Mouse (Mus musculus) liver, embryonic 11.5 days (tissue): ENCODE data around the gene Dusp2. TPM values are rescaled to one million over a fixed set of nuclear protein-coding genes. Genes with fewer than 3 reads are reported as not detected.

Experiments
- ATAC-seq: fragments of 200-750 bp; cut with Nextera tagmentation; replicated peaks from 2 replicates; pipeline ENCODE4 v1.8.0; 2017; ENCODE audit warnings: moderate number of reproducible peaks, mild to moderate bottlenecking, moderate TSS enrichment, moderate library complexity; ENCODE audit not compliant: low FRiP score
- DNase-seq: peaks from one replicate; pipeline ENCODE4 v3.0.0-alpha.2; 2017; ENCODE audit warnings: low spot score
- H3K27ac ChIP-seq: fragments of 300-500 bp; sonication (generic); 2 replicates; pipeline ENCODE4 v1.5.1; 2014; ENCODE audit warnings: mild to moderate bottlenecking, low read depth, low read length, control low read depth
- H3K27me3 ChIP-seq: fragments of 300-500 bp; sonication (generic); replicated peaks from 2 replicates; pipeline ENCODE4 v1.6.1; 2014; ENCODE audit warnings: low read length, mixed read lengths; ENCODE audit not compliant: control insufficient read depth, insufficient read depth
- H3K36me3 ChIP-seq: fragments of 300-500 bp; sonication (generic); 2 replicates; pipeline ENCODE4 v1.6.1; 2014; ENCODE audit warnings: mild to moderate bottlenecking, low read length, moderate library complexity, mixed read lengths; ENCODE audit not compliant: control insufficient read depth, insufficient read depth
- H3K4me1 ChIP-seq: fragments of 300-500 bp; sonication (generic); replicated peaks from 2 replicates; pipeline ENCODE4 v1.6.1; 2014; ENCODE audit warnings: low read length, mixed read lengths; ENCODE audit not compliant: control insufficient read depth, insufficient read depth
- H3K4me2 ChIP-seq: fragments of 300-500 bp; sonication (generic); 2 replicates; pipeline ENCODE4 v1.6.1; 2014; ENCODE audit warnings: mild to moderate bottlenecking, control low read depth, moderate library complexity
- H3K4me3 ChIP-seq: fragments of 300-500 bp; sonication (generic); 2 replicates; pipeline ENCODE4 v1.5.1; 2014; ENCODE audit warnings: low read depth, low read length, control low read depth
- H3K9ac ChIP-seq: fragments of 300-500 bp; sonication (generic); 2 replicates; pipeline ENCODE4 v1.6.1; 2014; ENCODE audit warnings: low read depth, low read length, control low read depth
- H3K9me3 ChIP-seq: fragments of 300-500 bp; sonication (generic); 2 replicates; pipeline ENCODE4 v1.6.1; 2016; ENCODE audit warnings: low read length, inconsistent platforms, mixed read lengths; ENCODE audit not compliant: control insufficient read depth
- WGBS: fragments of 180-500 bp; shearing (Covaris S2); extraction: QIAGEN DNeasy Blood & Tissue Kit; methylation state at CpG from one replicate; pipeline ENCODE4 v1.1.7; 2014; 5-methylcytosine and 5-hydroxymethylcytosine counted together
- polyA plus RNA-seq: library from polyadenylated mRNA; unstranded; fragments of >200 nt; fragmentation: Nextera tagmentation; extraction: Ambion mirVana; gene quantifications from 2 replicates; pipeline ENCODE4 v1.2.1, GENCODE M21; 2014

The Dusp2 gene
- polyA plus RNA-seq, 1 experiment from 2014 or later: 8.8 TPM

DNA sequence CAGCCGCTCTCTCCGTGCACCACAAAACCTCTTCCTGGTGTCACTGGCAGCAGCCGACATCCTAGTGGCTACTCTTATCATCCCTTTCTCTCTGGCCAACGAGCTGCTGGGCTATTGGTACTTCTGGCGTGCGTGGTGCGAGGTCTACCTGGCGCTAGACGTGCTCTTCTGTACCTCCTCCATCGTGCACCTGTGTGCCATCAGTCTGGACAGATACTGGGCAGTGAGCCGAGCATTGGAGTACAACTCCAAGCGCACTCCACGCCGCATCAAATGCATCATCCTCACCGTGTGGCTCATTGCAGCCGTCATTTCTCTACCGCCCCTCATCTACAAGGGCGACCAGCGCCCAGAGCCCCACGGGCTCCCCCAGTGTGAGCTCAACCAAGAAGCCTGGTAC, 27.7 kb downstream of the Dusp2 start:
- Histone ChIP-seq H3K27me3 (peaks cover 65% of the 10 kb centered on the region), H3K27ac (no peak overlapping the region), H3K9ac (peak overlapping the region; percentile 67), H3K9me3 (no peaks in the 10 kb centered on the region), H3K36me3 (no peaks in the 10 kb centered on the region), H3K4me3 (peak overlapping the region; percentile 64), H3K4me1 (peaks cover 12% of the 10 kb centered on the region), H3K4me2 (peak overlapping the region; percentile 89)
- no peak; the same call in 1 of the 2 replicates for ATAC-seq
- 3% methylated on average over 20 of the region's 20 CpGs for WGBS
- DNase-seq: no peak

DNA sequence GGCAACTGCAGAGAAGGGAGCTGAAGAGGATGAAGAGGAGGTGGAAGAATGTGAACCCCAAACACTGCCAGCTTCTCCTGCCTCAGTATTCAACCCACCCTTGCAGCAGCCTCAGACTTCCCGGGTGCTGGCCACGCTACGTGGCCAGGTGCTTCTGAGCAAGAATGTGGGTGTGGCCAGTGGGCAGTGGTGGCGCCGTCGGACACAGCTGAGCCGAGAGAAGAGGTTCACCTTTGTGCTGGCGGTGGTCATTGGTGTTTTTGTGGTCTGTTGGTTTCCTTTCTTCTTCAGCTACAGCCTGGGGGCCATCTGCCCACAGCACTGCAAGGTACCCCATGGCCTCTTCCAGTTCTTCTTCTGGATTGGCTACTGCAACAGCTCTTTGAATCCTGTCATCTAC, 28.5 kb downstream of the Dusp2 start:
- WGBS: 5% methylated on average over 8 of the region's 8 CpGs
- Histone ChIP-seq H3K36me3 (no peaks in the 10 kb centered on the region), H3K9ac (peak overlapping the region; percentile 67), H3K27ac (no peak overlapping the region), H3K4me1 (peaks cover 19% of the 10 kb centered on the region), H3K27me3 (peaks cover 64% of the 10 kb centered on the region), H3K9me3 (no peaks in the 10 kb centered on the region), H3K4me3 (peak overlapping the region; percentile 64), H3K4me2 (peak overlapping the region; percentile 89)
- DNase-seq: no peak
- ATAC-seq: no peak

DNA sequence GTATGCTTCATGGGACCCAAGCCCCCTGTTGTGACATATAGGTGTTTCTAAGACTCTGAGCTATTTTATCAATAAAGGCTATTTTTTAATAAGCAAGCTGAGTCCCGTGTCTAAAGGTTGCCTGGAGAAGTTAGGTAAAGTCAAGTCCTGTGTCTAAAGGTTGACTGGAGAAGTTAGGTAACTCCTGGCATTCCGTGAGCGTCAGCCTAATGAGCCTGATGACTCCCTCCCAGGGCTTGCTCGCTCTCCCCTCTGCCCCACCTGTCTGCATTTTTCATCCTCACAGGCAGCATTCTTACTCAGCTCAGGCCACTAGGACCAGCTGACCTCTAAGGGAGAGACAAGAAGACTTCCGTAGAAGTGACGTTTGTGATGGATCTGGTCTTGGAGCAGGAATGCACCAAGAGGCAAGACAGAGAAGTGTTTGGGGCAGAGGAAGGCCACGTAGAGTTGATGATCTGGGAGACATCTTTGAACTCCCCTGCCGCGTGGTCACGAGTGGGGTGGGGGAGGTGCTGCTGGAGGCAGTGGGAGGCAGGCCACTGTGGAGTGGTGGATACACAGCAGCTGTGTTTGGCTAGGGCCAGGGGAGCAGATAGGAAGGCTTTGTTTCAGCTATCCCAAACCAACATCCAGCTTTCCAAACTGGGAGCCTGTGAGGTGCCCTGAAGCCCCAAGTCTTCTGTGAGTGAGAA, 31.3 kb downstream of the Dusp2 start:
- peaks cover 46% of the 10 kb centered on the region for H3K4me1 ChIP-seq
- 47% methylated on average over 10 of the region's 10 CpGs for WGBS

DNA sequence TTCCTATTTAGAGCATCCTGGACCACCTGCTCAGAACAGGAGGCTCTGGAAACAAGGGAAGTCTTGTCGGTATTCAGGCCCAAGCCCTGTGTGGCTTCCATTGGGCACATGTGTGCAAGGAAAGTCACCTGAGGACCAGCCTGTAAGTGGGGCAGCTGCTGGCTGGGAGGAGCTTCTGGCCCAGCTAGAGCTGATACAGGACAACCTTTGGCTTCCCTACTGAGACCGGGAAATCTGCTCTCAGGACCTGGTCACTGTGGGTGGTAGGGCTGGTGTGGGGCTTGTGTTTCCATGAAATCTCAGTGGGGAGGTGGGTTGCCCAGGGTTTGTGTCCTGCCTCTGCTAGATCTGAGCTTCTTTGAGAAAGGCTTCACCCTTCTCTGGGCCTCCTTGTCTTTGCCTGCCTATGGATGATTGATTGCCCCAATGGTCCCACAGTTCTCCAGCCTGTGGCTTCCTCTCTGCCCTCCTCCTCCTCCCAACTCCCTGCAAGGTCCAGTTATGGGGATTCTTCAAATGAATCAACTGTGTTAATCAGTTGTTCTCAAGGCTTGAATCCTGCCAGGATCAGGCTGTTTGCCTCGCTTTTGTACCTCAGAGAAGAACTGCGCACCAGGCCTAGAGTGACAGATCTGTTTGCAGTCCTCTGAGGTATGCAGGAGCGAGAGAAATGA, 33.9 kb downstream of the Dusp2 start:
- ATAC-seq: no peak
- H3K4me3 ChIP-seq: peak overlapping the region; percentile 55

More for the DNA sequence above, 31.3 kb downstream of the Dusp2 start:
- no peak overlapping the region for H3K9ac ChIP-seq
- peaks cover 43% of the 10 kb centered on the region for H3K27me3 ChIP-seq
- H3K36me3 ChIP-seq: no peaks in the 10 kb centered on the region
- H3K9me3 ChIP-seq: no peaks in the 10 kb centered on the region
- H3K27ac ChIP-seq: 0 out of 2 replicates have a peak overlapping the region, but pooled peaks have one; percentile 22
- peak overlapping the region; percentile 89 for H3K4me2 ChIP-seq
- no peak overlapping the region for H3K4me3 ChIP-seq
- ATAC-seq (no peak), DNase-seq (no peak)

DNA sequence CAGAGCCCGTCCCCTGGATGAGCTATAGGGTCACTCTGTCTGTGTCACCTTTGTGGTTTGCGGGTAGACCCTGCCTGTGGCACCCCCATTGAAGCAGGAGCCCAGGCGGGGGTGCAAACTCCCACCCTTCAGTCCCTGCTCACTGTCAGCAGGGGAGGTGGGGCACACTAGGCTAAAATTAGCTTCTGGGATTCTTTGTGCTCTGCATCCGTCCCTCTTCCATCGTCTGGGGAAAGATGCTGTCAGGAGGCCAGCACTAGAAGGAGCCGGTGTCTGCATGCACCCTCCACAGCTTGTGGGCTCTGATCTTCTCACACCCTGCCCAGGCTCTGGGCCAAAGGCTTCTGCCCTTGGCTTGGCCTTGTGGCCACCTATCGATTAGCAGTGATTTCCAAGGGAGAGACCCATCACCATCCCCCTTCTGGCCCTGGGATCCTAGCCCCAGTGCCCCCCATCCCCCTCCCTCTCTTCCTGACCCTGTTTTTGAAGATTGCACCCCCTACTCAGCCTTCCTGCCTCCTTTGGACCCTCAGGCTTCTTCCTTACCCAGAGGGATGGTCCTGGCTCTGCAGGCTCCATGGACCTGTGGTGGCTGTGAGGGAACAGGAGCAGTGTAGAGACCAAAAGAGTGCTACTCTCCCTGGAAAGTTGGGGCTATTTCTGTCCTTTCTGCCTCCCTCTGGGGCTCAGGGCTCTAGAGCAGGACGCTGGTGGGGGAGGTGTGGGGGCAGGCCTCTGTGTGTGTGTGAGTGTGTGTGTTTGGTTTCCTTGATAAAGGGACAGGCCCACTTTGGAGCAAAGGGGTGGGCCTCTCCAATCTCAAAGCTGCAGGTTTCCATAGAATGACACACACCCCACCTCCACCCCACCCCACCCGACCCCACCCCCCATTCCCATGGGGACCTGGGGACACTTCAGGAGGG, 34.9 kb downstream of the Dusp2 start:
- Histone ChIP-seq H3K9ac (peak overlapping the region; percentile 81), H3K4me1 (peaks cover 77% of the 10 kb centered on the region)
- ATAC-seq: peak; percentile 90

More for the DNA sequence above, 33.9 kb downstream of the Dusp2 start:
- Histone ChIP-seq H3K27ac (peak overlapping the region; percentile 97), H3K27me3 (peaks cover 20% of the 10 kb centered on the region), H3K4me2 (peak overlapping the region; percentile 88), H3K4me1 (peaks cover 69% of the 10 kb centered on the region), H3K9me3 (no peaks in the 10 kb centered on the region), H3K9ac (peak overlapping the region; percentile 81), H3K36me3 (no peaks in the 10 kb centered on the region)
- no peak for DNase-seq
- 48% methylated on average over 5 of the region's 5 CpGs for WGBS

DNA sequence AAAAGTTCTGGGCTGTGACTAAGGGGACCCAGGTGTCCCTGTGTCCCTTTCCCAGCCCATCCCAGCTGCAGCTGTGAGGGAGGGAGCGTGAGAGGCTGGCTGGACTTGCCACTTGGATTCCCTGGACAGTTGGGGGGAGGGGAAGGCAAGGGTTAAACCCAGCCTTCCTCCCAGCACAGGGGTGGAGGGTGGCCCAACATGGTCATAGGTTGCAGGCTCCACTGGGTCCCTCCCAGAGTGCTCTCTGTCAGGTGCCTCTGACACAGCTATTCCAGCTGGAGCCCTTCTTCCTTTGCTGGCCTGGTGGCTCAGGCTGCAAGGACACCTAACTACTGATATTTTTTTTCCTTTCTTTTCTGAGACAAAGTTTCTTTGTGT, 35.5 kb downstream of the Dusp2 start:
- H3K9ac ChIP-seq: peak overlapping the region; percentile 58
- 13% methylated on average over 1 of the region's 1 CpGs for WGBS
- peak; percentile 72 for DNase-seq
- H3K4me2 ChIP-seq: peak overlapping the region; percentile 88
- H3K27me3 ChIP-seq: peaks cover 5% of the 10 kb centered on the region
- H3K4me3 ChIP-seq: peak overlapping the region; percentile 55; the same call in 1 of the 2 replicates
- ATAC-seq: peak; percentile 80
- H3K9me3 ChIP-seq: no peaks in the 10 kb centered on the region
- peak overlapping the region; percentile 97 for H3K27ac ChIP-seq
- H3K36me3 ChIP-seq: no peaks in the 10 kb centered on the region
- peaks cover 84% of the 10 kb centered on the region for H3K4me1 ChIP-seq

More for the DNA sequence above, 34.9 kb downstream of the Dusp2 start:
- Histone ChIP-seq H3K27ac (peak overlapping the region; percentile 97), H3K27me3 (peaks cover 10% of the 10 kb centered on the region), H3K4me3 (peak overlapping the region; percentile 55), H3K4me2 (peak overlapping the region; percentile 88), H3K9me3 (no peaks in the 10 kb centered on the region), H3K36me3 (no peaks in the 10 kb centered on the region)
- DNase-seq: peak; percentile 63
- WGBS: 22% methylated on average over 9 of the region's 9 CpGs

DNA sequence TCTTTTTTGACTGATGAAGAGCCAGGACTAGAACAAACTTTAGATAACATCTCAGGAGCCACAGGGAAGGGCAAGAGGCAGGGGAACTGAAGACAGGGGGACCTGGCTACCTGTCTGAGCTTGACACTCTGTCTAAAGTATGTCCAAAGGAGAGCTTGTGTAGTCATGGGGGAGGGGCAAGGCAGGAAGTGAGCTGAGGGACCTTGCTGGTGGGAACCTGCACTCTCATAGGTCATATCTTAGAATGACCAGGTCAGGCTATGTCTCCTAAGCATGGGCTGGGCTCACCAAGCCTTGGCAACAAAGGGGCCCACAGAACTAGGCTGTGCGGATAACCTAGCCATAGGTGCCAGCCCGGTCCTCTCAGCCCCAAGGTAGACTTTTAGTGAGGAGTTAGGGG, 36.1 kb downstream of the Dusp2 start:
- Histone ChIP-seq H3K9me3 (no peaks in the 10 kb centered on the region), H3K4me3 (no peak overlapping the region), H3K4me1 (peaks cover 88% of the 10 kb centered on the region), H3K4me2 (peak overlapping the region; percentile 88), H3K9ac (peak overlapping the region; percentile 58), H3K27ac (peak overlapping the region; percentile 97), H3K27me3 (peaks cover 4% of the 10 kb centered on the region; the same call in 1 of the 2 replicates), H3K36me3 (no peaks in the 10 kb centered on the region)
- WGBS: 79% methylated on average over 2 of the region's 2 CpGs
- no peak for ATAC-seq
- DNase-seq: no peak

DNA sequence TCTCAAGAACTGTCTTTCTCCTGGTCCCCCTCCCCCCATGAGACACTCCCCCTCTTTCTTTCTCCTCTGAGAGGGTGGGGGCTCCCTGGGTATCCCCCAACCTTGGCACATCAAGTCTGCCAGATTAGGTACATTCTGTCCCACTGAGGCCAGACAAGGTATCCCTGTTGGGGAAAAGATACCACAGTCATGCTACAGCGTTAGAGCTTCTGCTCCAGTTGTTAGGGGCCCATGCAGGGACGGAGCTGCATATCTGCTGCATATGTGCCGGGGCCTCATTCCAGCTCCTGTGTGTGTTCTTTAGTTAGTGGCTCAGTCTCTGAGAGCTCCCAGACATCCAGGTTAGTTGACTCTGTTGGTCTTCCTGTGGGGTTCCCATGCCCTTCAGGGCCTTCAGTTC, 38.2 kb downstream of the Dusp2 start:
- H3K27ac ChIP-seq: peak overlapping the region; percentile 85

More for the DNA sequence above, 38.2 kb downstream of the Dusp2 start:
- Histone ChIP-seq H3K4me1 (peaks cover 80% of the 10 kb centered on the region), H3K9ac (peak overlapping the region; percentile 67), H3K27me3 (no peaks in the 10 kb centered on the region), H3K4me3 (peak overlapping the region; percentile 35), H3K9me3 (no peaks in the 10 kb centered on the region), H3K4me2 (peak overlapping the region; percentile 67), H3K36me3 (no peaks in the 10 kb centered on the region)
- 49% methylated on average over 3 of the region's 3 CpGs for WGBS
- no peak for DNase-seq
- ATAC-seq: peak; percentile 50
